Comparison of ENCODE assay signal across 8 mouse cellular contexts in genomic region chr19:46350168-46350932, GRCm38 (mm10). TPM values are rescaled to one million over a fixed set of nuclear protein-coding genes. Genes with fewer than 3 reads are reported as not detected.
DNase-seq lines count a peak whose midpoint lies in the region; ATAC-seq and TF ChIP-seq lines count a peak whose summit lies in the region.

2310034G01Rik (minus strand) TSS chr19:46350302.

- H3K27me3 ChIP-seq in forebrain, embryonic 11.5 days (ENCODE audit: control insufficient read depth, insufficient read depth, low read length), result peaks cover 13% of the 10 kb centered on the region
- 0 out of 2 replicates have a peak, but pooled peaks cover 5% of the 10 kb centered on the region for H3K27me3 ChIP-seq in liver, embryonic 11.5 days (replicated peaks; ENCODE audit: control insufficient read depth, insufficient read depth, low read length)
- H3K27me3 ChIP-seq in neural tube, embryonic 12.5 days (replicated peaks), result peaks cover 32% of the 10 kb centered on the region

- H3K4me2 ChIP-seq in forebrain, embryonic 11.5 days (ENCODE audit: low read depth, low read length, severe bottlenecking), result peak within 1 kb of the TSS; percentile 93
- peak within 1 kb of the TSS; percentile 85 for H3K4me2 ChIP-seq in liver, embryonic 11.5 days
- peak within 1 kb of the TSS; percentile 93 for H3K4me2 ChIP-seq in neural tube, embryonic 12.5 days (replicated peaks)

- intact Hi-C loops in left cerebral cortex, postnatal 25 days (cut with DNase I), result no loop called here

- no peak for ATAC-seq in forebrain, embryonic 11.5 days (replicated peaks; ENCODE audit: low FRiP score)
- no peak for ATAC-seq in liver, embryonic 11.5 days (replicated peaks; ENCODE audit: low FRiP score)
- ATAC-seq in neural tube, embryonic 12.5 days (ENCODE audit: low FRiP score, low read depth), result no peak
- no peak for ATAC-seq in megakaryocyte-erythroid progenitor cell, adult 5-6 weeks (replicated peaks; ENCODE audit: low FRiP score, low TSS enrichment, poor library complexity, severe bottlenecking)

- TF ChIP-seq CTCF in layer of hippocampus, adult 2 months (conservative IDR thresholded peaks at IDR 0.05), result no peak

- H3K9ac ChIP-seq in forebrain, embryonic 11.5 days (ENCODE audit: low read length), result peak within 1 kb of the TSS; percentile 81
- peak within 1 kb of the TSS; percentile 74 for H3K9ac ChIP-seq in liver, embryonic 11.5 days (ENCODE audit: low read depth, low read length)
- H3K9ac ChIP-seq in neural tube, embryonic 12.5 days, result peak within 1 kb of the TSS; percentile 77

- no peaks in the 10 kb centered on the region for H3K36me3 ChIP-seq in forebrain, embryonic 11.5 days (ENCODE audit: control insufficient read depth, insufficient read depth, low read length)
- H3K36me3 ChIP-seq in liver, embryonic 11.5 days (ENCODE audit: control insufficient read depth, insufficient read depth, low read length), result no peaks in the 10 kb centered on the region
- H3K36me3 ChIP-seq in neural tube, embryonic 12.5 days, result no peaks in the 10 kb centered on the region

- no peaks in the 10 kb centered on the region for H3K9me3 ChIP-seq in forebrain, embryonic 11.5 days (ENCODE audit: control insufficient read depth, low read length)
- H3K9me3 ChIP-seq in liver, embryonic 11.5 days (ENCODE audit: control insufficient read depth, low read length), result no peaks in the 10 kb centered on the region
- H3K9me3 ChIP-seq in neural tube, embryonic 12.5 days, result 0 out of 2 replicates have a peak, but pooled peaks cover 2% of the 10 kb centered on the region

- DNase-seq in layer of hippocampus, adult 2 months (ENCODE audit: low spot score in 2 of 2), result no peak
- no peak for DNase-seq in layer of hippocampus, postnatal 25 days (ENCODE audit: extremely low spot score in 1 of 2, low spot score in 1 of 2)
- no peak for DNase-seq in forebrain, embryonic 11.5 days (ENCODE audit: low spot score)
- no peak for DNase-seq in liver, embryonic 11.5 days (ENCODE audit: low spot score)
- no peak for DNase-seq in urinary bladder, postnatal 14 days (ENCODE audit: low spot score)
- no peak for DNase-seq in left cerebral cortex, postnatal 25 days (ENCODE audit: low spot score in 2 of 2)

- H3K27ac ChIP-seq in layer of hippocampus, adult 2 months, result peak within 1 kb of the TSS; percentile 98
- H3K27ac ChIP-seq in forebrain, embryonic 11.5 days (ENCODE audit: low read depth, low read length), result no peak within 1 kb of the TSS
- H3K27ac ChIP-seq in liver, embryonic 11.5 days (ENCODE audit: low read depth, low read length), result no peak within 1 kb of the TSS; the same call in 1 of the 2 replicates
- H3K27ac ChIP-seq in neural tube, embryonic 12.5 days, result 0 out of 2 replicates have a peak within 1 kb of the TSS, but pooled peaks have one; percentile 27

- peaks cover 4% of the 10 kb centered on the region; the same call in 1 of the 2 replicates for H3K4me1 ChIP-seq in forebrain, embryonic 11.5 days (replicated peaks; ENCODE audit: control insufficient read depth, insufficient read depth, low read length)
- H3K4me1 ChIP-seq in liver, embryonic 11.5 days (replicated peaks; ENCODE audit: control insufficient read depth, insufficient read depth, low read length), result peaks cover 10% of the 10 kb centered on the region; the same call in 1 of the 2 replicates
- peaks cover 12% of the 10 kb centered on the region for H3K4me1 ChIP-seq in neural tube, embryonic 12.5 days

- peak within 1 kb of the TSS; percentile 80 for H3K4me3 ChIP-seq in layer of hippocampus, adult 2 months
- H3K4me3 ChIP-seq in forebrain, embryonic 11.5 days (ENCODE audit: low read depth, low read length), result peak within 1 kb of the TSS; percentile 58
- peak within 1 kb of the TSS; percentile 65 for H3K4me3 ChIP-seq in liver, embryonic 11.5 days (ENCODE audit: low read depth, low read length)
- peak within 1 kb of the TSS; percentile 62 for H3K4me3 ChIP-seq in neural tube, embryonic 12.5 days

- WGBS in forebrain, embryonic 11.5 days, result 69% methylated on average over 10 of the region's 10 CpGs
- WGBS in liver, embryonic 11.5 days, result 57% methylated on average over 10 of the region's 10 CpGs
- WGBS in neural tube, embryonic 12.5 days, result 64% methylated on average over 10 of the region's 10 CpGs

RNA-seq across cellular contexts. Expression of gene 2310034G01Rik, which starts in this region (rescaled TPM):
- 1 to 10 TPM; 1.0 to 1.3 TPM for total RNA-seq in layer of hippocampus, adult 2 months (2021)
- under 1 TPM; 0.76 to 0.89 TPM for total RNA-seq in layer of hippocampus, postnatal 25 days (2021)
- 1.3 and 2.7 TPM in 2 replicates for polyA plus RNA-seq in forebrain, embryonic 11.5 days (2014; fragmentation: Nextera tagmentation; extraction: Ambion mirVana)
- polyA plus RNA-seq in liver, embryonic 11.5 days (2014; fragmentation: Nextera tagmentation; extraction: Ambion mirVana), result 0.87 and 1.5 TPM in 2 replicates
- polyA plus RNA-seq in neural tube, embryonic 12.5 days (2016; fragmentation: Nextera tagmentation; extraction: Ambion mirVana), result 2.1 and 2.2 TPM in 2 replicates
- 0.55 TPM in 1 of 2 replicates, not detected in the other for total RNA-seq in megakaryocyte-erythroid progenitor cell, adult 5-6 weeks (2014; fragmentation: Nextera tagmentation)
- 0.56 TPM in 1 of 2 replicates, not detected in the other for total RNA-seq in megakaryocyte-erythroid progenitor cell, adult 5-6 weeks (2017)
- 1 to 10 TPM in 1 of 2 experiments, under 1 TPM in 1; 0.94 to 1.2 TPM for total RNA-seq in left cerebral cortex, postnatal 25 days (2021)

Comparison
In these comparisons a context has a peak if more than half of its experiments do, and no peak if none do; other contexts are left out.
1. H3K27ac ChIP-seq: peak in layer of hippocampus, adult 2 months (single experiment) and neural tube, embryonic 12.5 days (single experiment); none in forebrain, embryonic 11.5 days (single experiment) and liver, embryonic 11.5 days (single experiment).
2. Peak in every context shown above with its lines, with median percentiles within 50 percentile points of each other: H3K4me3 ChIP-seq, H3K4me2 ChIP-seq and H3K9ac ChIP-seq.